Mouse (Mus musculus): ENCODE measurements around the gene Ttyh2.

The Ttyh2 gene

GRCm38 (mm10) chr11:114764820-114765818 is 89.9 kb downstream of the Ttyh2 start, which contains the start of gene Kif19a:
TSS of gene Kif19a (plus strand) at chr11:114765388.
- no peak for DNase-seq (ENCODE audit: low read depth, low spot score)

GRCm38 (mm10) chr11:114769911-114770310 is 94.7 kb downstream of the Ttyh2 start:
- no peak for DNase-seq (ENCODE audit: low read depth, low spot score)
